Mouse (Mus musculus): ENCODE measurements around the gene Cyb561d1.

Cyb561d1 gene

DNA sequence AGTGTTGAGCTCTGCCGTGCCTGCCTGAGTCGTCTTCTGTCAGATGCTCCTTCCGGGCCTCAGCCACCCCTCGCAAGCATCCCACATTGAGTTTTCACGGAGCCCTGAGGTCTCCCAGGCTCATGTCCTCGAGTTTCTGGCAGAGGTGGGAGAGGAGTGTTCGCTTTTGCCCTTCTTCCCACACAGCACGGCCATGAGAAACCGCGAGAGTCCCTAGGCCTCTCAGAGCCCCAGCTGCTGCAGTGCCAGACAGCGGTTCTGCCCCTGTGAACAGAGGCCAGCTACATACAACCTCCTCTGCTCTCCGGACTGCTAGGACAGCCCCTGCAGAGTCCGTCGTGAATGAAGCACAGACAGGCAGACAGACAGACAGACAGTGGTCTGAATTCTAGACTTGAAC lies 33.5 kb downstream of the Cyb561d1 start:
- DNase-seq (ENCODE audit: low spot score) = no peak

DNA sequence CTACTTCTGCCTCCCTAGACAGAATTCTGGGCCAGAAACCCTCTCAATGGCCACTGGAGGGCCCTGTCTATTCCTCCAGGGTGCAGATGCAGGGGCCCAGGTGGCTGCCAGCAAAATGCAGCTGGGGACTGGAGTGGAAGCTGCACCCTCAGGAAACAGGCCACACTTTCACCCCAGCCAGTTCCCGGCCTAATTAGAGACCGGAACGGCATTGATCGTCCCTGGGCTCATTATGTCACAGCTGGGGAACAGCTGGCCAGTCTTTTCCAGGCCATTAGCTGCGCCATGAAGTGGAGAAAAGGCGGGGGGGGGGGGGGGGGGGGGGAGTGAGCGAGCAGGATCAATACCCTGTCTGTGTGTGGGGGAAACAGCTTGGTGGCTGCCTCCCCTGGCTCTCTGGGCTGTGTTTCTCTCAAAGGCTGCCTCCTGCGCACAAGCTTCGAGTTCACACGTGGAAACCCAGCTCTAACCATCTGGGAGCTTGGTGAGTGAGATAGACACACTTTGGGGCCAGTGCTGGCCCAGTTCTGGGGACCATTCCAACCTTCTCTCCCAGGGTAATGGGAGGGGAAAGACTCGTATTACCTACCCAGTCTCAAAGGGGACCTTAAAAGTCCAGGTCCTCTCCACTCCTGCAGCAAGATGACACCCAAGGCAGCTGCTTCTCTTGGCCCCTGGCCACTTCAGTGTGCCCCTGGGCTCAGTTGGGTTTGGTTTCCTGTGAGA lies 34.4 kb downstream of the Cyb561d1 start:
- DNase-seq (ENCODE audit: low spot score) = no peak

DNA sequence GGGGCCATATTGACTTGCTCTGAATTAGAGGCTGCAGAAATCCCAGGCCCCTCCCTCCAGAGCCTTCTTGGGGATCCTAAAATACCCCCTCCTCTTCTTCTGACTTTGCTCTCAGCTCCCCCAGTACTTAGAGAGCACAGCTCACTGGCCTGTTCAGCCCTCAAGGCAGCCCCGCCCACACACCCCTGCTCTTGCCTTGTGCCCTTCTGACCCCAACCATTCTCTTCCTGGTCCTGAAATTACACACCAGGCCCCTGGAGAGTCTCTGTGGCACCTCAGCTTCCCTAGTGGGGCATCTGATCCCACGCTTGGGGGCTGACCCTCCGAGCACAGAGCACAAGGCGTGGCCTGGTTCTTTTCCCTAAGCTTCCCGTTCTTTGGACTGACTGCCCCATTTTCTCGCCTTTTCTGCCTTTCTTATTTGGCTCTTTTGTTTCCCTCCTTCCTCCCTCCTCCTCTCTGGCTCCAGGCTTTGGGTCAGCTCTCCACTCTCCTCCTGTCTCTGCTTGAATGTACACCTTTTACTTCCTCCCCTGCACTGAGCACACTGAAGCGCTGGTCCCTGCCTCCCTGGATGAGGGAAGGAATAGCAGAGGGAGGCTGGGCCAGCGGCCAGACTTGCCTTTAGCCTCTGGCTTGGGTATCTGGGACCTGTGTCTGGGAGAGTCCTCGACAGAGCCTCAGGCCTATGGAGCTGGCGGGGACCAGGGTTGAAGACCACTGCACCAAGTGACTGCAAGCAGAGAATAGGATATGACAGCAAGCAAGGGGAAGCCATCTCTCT lies 35.3 kb downstream of the Cyb561d1 start:
- DNase-seq (ENCODE audit: low spot score) = no peak

DNA sequence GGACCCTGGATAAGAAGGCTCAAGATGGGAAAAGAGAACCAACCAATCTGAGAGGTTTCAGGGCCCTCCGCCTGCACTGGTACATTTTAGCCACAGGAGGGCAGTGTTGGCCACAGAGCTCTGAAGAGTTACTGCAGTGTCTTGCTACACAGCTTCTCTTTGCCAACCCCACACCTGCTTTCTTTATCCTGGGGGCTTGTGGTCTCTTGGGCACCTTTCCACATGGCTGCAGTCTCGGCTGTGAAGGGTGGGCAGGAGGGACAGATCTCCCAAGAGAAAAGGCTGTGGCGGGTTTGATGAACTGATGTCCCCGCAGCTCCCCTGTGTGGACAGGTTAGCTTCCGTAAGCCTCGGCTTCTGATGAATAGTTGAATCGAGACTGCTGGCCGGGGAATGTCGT lies 36.2 kb downstream of the Cyb561d1 start:
- peak; percentile 86 for DNase-seq (ENCODE audit: low spot score)

DNA sequence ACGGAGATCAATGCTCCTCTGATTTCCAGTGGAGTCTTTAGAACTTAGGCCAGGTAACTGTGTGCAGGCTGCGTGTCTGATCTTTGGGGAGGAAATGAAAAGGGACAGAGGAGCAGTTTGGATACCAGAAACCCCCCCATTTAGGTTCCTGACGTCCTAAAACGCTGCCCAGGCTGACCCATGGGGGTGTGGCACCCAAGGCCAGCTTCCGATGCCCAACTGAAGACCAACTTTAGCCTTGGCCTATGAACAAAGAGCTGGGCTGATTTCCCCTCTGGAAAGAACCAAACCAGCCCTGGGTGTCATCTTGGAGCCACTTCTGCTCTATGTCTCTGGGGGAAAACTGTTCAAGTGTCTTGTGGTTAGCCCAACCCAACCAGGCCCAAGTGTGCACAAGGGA lies 36.9 kb downstream of the Cyb561d1 start:
- DNase-seq (ENCODE audit: low spot score) = no peak

DNA sequence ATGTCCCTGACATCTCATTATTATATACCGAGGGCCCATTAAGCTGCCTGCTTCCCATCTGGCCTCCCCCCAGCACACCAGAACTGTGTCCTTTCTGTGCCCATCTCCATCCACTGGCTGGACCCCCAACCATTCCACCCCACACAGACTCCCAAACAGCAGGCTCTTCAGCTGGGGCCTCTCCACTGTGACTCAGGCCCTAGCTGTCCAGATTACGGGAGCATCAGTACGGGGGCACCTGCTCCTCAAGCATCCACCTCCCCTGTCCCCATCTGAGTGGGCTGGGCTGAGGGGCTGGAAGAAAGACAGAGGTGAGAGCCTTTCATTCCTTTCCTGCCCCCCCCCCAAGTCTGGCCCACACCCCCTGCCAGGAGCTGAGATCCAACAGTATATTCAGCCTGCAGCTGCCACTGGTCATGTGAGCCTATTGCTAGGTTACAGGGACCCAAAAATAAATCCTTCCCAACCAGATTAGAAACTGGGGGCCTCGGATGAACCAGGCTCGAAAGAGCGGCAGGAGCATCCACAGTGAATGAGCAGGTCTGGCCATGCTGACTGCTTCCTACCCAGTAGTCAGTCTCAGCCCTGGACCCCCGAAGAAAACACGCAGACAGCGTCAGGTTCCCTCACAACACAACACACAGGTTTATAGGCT lies 42.5 kb downstream of the Cyb561d1 start:
- no peak for DNase-seq (ENCODE audit: low spot score)

DNA sequence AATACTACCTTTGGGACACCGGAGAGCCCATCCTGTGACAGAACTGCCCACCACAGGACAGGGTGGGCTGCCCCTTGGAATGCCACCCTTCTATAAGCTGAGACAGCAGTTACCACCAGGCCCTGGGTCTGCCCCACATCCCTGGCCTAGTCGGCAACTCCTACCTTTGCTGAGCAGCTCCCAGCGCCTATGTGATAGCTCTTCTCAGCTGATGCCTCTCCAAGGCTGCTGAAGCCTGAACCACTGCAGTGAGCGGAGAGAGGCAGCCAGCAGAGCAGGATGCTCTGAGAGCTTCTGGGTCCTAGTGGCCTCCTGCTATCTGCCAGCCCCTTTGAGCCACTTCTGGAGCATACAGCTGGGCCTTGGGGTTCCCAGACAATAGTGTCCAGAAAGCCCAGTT lies 46.4 kb downstream of the Cyb561d1 start, which contains the start of gene Gpr61:
Gpr61 (minus strand) TSS at position 227 of the 400 bp plus-strand sequence.
- no peak for DNase-seq (ENCODE audit: low spot score)

DNA sequence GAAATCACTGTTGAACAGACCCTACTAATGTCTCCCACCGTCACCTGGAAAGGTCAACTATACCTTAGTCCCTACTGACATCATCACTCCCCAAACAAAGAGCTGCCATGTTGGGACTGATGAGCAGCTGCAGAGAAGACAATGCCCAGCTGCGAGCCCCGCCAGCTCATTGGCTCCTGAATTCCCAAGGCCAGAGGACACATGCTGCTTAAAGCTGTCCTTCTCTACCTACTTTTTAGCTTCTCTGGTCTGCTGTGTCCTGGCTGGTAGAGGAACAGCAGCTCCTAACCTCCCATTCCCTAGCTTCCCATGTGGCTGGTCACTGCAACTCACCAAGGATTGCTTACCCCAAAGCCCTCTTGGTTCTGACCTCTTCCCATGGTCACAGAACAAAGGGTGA lies 48.7 kb downstream of the Cyb561d1 start:
- DNase-seq (ENCODE audit: low spot score) = no peak

DNA sequence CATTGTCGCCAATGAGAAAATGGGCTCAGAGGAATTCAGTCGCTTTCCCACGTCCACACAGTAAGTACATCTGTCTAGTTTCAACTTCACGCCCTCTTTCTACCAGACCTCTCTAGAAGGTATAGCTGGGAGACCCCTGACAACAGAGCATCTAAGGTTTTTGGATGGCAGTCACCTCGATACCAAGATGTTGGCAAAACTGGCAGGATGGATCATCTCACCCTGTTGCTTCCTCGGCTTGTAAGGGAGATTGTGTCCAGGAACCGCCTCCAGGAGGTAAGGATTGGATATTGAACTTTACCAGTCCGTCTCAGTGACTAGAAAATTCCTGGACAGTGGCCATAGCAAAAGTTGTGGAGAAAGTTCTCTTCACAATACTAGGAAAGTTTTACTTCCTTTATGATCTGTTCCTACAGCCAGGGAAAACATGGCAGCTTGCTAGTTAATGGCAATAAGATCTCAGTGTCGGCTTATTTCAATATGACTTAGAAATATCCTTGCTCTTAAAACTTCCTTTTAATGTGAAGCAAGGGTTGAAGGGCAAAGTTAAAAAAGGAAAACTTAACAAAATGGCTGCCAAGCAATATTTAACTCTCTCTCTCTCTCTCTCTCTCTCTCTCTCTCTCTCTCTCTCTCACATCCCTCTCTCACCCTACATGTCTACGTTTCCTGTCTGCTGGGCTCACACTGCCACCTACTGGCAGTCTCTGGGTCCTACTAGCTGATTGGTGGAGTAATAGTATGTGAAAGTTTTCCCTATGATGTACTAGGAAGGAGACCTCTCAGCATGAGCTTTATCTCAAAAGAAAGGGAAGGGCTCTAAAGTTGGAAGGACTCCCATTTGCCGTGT lies 53.4 kb downstream of the Cyb561d1 start:
- peak; percentile 95 for DNase-seq (ENCODE audit: low spot score)

DNA sequence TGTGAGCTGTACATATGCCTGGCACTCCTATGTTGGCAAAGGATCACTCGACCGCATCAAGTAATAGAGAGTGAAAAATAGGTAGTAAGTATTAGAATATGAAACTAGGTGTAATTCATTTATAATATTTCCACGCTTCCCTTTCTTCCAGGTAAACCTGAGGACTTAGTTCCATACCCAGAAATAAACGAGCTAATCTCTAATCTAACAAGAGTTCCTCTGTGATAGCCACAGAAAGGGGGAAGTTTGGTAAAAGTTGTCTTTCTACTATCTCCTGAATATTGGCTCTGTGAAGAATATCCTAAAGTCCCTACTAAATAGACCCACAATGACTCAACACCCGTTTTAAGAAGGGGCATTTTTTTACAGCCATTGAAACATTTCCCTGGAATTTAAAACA lies 54.3 kb downstream of the Cyb561d1 start:
- no peak for DNase-seq (ENCODE audit: low spot score)

Data from adipocyte (in vitro differentiated cells).